Mouse (Mus musculus): ENCODE results near the gene Cym.

DNA sequence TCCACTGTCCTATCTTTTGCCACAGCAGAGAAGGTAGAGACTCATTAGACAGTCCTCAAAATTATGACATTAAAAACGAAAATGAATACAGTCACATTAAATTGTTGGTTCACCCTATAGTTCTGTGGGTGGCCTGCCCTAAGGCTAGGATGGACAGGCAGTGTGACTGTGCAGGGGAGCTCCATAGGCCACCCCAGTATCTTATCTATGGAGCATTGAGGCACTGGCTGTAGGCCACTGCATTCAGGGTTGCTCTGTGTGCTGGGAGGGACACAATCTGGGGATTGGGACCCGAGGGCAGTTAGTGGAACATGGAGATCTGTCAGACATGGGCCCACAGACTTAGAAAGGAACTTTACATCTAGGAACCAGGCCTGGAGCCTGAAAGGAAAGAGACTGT lies 12.4 kb upstream of the Cym start:
- TF ChIP-seq CTCF (IDR thresholded peaks at IDR 0.05; ENCODE audit: low read depth): no peak
- no peak for TF ChIP-seq EP300 (IDR thresholded peaks at IDR 0.05; ENCODE audit: low read depth)

Measured in heart, postnatal 0 days (tissue).